Mouse (Mus musculus): ENCODE measurements around the gene Ddx31.

GRCm38 (mm10) chr2:28945388-28945787 is 105.2 kb downstream of the Ddx31 start:
- no peak for TF ChIP-seq USF1 (IDR thresholded peaks at IDR 0.05; ENCODE audit: low read depth)
- no peak for TF ChIP-seq POLR2A (IDR thresholded peaks at IDR 0.05; ENCODE audit: insufficient read length, low read depth)
- no peak for TF ChIP-seq MYOD1 (IDR thresholded peaks at IDR 0.05; ENCODE audit: control insufficient read depth in 1 of 3, insufficient read length in 2 of 3, low read depth in 2 of 3)
- TF ChIP-seq E2F4 (IDR thresholded peaks at IDR 0.05; ENCODE audit: insufficient read depth): no peak
- no peak for TF ChIP-seq MYOG (IDR thresholded peaks at IDR 0.05; ENCODE audit: control insufficient read depth in 1 of 3, insufficient read depth in 1 of 3, insufficient read length in 2 of 3, low read depth in 2 of 3)
- TF ChIP-seq SRF (IDR thresholded peaks at IDR 0.05; ENCODE audit: control insufficient read depth, insufficient read length, low read depth): no peak
- no peak for TF ChIP-seq MAX (IDR thresholded peaks at IDR 0.05; ENCODE audit: low read depth)

Data from myocyte (in vitro differentiated cells).